Mouse (Mus musculus): Measurements from ENCODE around the gene Apbb2. TPM values are rescaled to one million over a fixed set of nuclear protein-coding genes. Genes with fewer than 3 reads are reported as not detected.

The Apbb2 gene
- polyA plus RNA-seq, 1 experiment, result 47.9 TPM

DNA sequence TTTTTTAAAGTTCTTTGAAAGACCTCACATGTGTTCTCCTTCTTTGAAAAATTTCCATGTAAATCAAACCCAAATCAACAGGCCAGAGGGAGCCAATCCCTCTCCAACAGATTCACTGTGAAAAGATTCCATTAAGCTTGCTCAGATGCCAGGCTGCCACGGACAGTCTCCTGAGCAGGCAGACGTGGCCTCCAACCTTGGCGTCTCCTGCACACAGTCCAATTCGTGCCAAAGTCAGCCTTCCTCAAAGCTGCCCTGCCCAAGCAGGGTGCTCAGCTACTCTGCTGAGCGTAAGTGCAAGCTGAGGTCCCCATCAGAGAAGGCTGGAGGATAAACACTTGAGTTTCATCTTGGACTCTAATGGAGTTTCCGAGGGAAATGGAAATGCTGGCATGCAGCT is 85.8 kb downstream of the Apbb2 start:
- no peak for DNase-seq (ENCODE audit: low read depth)
- TF ChIP-seq CTCF (IDR thresholded peaks at IDR 0.05; ENCODE audit: borderline replicate concordance, extremely low read depth, insufficient read depth, insufficient read length), result no peak
- no peak for TF ChIP-seq POLR2A (IDR thresholded peaks at IDR 0.05; ENCODE audit: borderline replicate concordance, extremely low read depth, insufficient read depth, insufficient read length, poor library complexity, severe bottlenecking)

DNA sequence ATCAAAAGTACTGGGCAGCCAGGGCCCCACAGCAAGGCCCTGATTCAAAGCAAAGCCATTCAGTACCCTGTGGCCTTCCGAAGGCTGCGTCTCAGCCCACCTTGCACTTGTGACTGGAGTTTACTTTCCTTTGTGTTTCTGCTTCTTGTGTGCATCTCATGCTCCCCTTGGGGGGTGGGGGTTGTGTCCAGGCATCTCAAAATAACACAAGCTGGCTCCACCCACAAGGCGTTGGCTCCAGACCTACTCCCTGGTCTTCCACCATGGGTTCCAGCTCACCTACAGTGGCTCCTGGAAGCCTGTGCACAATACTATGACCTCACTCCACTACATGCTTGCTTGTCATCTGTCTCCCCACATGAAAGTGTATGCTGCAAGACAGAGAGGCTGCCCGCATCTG is 88.2 kb downstream of the Apbb2 start:
- DNase-seq (ENCODE audit: low read depth), result no peak
- TF ChIP-seq CTCF (IDR thresholded peaks at IDR 0.05; ENCODE audit: borderline replicate concordance, extremely low read depth, insufficient read depth, insufficient read length), result no peak
- no peak for TF ChIP-seq POLR2A (IDR thresholded peaks at IDR 0.05; ENCODE audit: borderline replicate concordance, extremely low read depth, insufficient read depth, insufficient read length, poor library complexity, severe bottlenecking)

DNA sequence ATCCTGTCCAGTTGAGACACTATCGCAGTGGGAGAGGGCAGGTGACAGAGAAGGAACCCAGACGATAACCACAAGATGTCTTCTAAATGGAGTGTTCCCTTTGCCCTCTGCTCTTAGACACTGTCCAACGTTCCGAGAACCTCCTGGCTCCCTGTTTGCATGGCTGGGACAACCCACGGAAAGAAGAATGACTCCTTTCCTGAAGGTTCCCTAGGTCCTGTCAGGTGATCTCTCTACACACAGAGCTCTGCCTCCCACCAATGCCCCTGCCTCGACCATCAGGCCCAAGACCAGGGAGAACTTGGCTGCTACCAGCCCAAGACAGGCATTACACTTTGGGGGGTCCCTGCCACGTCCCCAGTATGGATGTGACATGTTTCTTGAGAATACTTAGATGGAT is 89.0 kb downstream of the Apbb2 start:
- no peak for DNase-seq (ENCODE audit: low read depth)
- TF ChIP-seq CTCF (IDR thresholded peaks at IDR 0.05; ENCODE audit: borderline replicate concordance, extremely low read depth, insufficient read depth, insufficient read length) (no peak), POLR2A (IDR thresholded peaks at IDR 0.05; ENCODE audit: borderline replicate concordance, extremely low read depth, insufficient read depth, insufficient read length, poor library complexity, severe bottlenecking) (no peak)

DNA sequence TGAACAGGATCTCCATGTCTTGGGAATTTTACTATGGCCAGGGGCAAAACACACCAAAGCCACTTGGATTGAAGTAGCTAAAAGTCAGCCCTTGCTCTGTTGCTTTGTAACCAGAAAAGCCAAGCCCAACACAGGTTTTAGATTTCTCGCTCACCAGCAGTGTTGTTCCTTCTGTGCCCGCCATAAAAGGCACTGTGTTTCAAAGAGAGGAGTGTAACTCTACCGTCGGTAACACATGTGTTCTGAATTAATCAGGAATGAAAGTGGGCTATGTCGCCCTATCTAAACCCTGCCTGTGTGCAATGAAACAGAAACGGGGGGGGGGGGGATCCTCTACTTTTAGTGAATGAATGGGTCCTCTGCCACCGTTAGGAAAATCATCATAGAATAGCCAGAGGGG is 90.0 kb downstream of the Apbb2 start:
- no peak for TF ChIP-seq POLR2A (IDR thresholded peaks at IDR 0.05; ENCODE audit: borderline replicate concordance, extremely low read depth, insufficient read depth, insufficient read length, poor library complexity, severe bottlenecking)
- no peak for TF ChIP-seq CTCF (IDR thresholded peaks at IDR 0.05; ENCODE audit: borderline replicate concordance, extremely low read depth, insufficient read depth, insufficient read length)
- DNase-seq (ENCODE audit: low read depth), result peak; percentile 30

DNA sequence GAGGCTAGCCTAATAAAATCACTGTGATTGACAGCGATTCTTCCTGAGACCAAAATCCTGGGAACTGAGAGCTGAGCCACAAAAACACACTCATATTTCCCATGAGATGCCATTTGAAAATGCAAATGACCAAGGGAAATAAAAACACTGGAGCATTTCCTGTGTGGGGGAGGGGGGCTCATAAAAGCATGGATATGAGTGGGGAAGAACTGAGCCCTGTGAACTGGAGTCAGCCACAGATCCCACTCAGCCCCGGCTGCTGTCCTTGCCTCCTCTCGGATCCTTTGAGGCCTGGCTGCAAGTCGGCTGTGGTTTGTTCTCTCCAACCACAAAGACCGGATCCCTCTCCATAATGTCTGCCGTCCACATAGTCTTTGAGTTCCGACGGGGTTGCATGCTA is 91.5 kb downstream of the Apbb2 start:
- DNase-seq (ENCODE audit: low read depth), result peak; percentile 38
- TF ChIP-seq POLR2A (IDR thresholded peaks at IDR 0.05; ENCODE audit: borderline replicate concordance, extremely low read depth, insufficient read depth, insufficient read length, poor library complexity, severe bottlenecking) (no peak), CTCF (IDR thresholded peaks at IDR 0.05; ENCODE audit: borderline replicate concordance, extremely low read depth, insufficient read depth, insufficient read length) (no peak)

DNA sequence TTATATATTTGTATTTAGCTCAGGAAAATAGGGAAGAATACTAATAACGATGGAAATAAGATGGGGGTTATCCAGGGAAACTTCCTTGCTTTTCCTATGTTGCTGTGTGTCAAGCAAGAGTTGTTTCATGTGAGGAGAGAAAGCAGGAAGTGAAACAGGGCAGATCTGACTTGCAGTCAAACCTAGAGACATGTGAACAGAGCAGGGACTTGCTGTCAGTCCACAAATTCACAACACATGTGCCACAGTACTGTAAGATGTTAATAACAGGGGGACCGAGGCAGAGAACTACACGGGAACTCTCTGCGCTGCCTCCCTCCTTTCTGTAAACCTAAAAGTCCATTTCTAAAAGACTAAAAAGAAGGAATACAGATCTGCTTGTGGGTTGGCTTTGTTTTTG is 93.6 kb downstream of the Apbb2 start:
- DNase-seq (ENCODE audit: low read depth), result no peak
- TF ChIP-seq POLR2A (IDR thresholded peaks at IDR 0.05; ENCODE audit: borderline replicate concordance, extremely low read depth, insufficient read depth, insufficient read length, poor library complexity, severe bottlenecking) (no peak), CTCF (IDR thresholded peaks at IDR 0.05; ENCODE audit: borderline replicate concordance, extremely low read depth, insufficient read depth, insufficient read length) (no peak)

DNA sequence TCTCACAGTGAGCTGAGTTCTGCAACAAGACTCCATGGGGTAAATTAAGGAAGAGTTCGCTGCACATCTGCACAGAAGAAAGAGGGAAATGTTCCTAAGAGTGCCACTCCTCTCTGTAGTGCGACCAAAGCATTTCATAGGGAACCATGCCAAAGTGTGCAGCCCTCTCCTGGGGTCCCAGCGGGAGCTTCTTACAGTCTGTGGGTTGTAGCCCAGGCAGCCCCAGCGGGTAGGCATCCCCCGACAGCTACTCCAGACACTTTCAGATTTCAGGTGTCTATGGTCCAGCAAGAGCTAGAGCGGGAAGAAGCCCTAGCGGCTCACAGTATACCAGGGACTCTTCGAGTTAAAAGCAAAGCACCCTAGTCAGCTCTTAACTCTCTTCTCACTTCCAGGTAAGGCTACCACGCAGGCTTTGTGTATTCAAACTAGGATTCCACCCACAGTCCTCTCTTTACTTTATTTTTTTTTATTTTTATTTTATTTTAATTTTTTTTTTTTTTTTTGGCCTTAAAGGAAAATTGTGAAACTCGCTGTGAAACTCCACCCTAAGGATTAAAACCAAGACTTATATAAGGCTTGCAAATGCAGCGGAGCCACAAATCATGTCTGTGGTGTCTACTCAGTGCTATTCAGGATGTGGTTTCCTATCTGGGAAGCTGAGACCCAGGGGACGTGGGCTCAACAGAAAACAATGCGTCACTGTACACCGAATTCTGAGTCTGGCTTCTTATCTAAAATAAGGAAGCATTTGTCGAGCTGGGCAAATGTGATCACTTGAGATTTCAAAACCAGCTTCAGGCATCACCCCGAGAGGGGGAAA is 94.7 kb downstream of the Apbb2 start:
- DNase-seq (ENCODE audit: low read depth), result peak; percentile 44

DNA sequence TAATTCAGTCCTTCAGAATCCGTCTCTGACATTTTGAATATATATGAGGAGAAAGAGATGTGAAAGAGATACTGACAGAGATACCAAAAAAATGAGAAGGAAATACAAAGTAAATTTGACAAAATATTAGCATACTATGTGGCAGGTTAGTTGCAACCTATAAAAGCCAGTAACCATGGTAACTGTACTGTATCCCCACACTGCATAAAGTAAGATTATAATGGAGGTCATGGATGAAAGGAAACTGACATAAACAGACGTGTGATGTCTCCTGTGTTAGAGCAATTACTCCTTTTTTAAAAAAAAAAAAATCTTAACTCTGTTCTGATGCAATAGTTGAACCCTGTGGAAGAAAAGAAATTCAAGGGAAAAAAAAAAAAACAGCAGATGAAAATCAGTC is 97.3 kb downstream of the Apbb2 start:
- no peak for TF ChIP-seq POLR2A (IDR thresholded peaks at IDR 0.05; ENCODE audit: borderline replicate concordance, extremely low read depth, insufficient read depth, insufficient read length, poor library complexity, severe bottlenecking)
- no peak for TF ChIP-seq CTCF (IDR thresholded peaks at IDR 0.05; ENCODE audit: borderline replicate concordance, extremely low read depth, insufficient read depth, insufficient read length)
- no peak for DNase-seq (ENCODE audit: low read depth)

More for the DNA sequence above, 94.7 kb downstream of the Apbb2 start:
- no peak for TF ChIP-seq CTCF (IDR thresholded peaks at IDR 0.05; ENCODE audit: borderline replicate concordance, extremely low read depth, insufficient read depth, insufficient read length)
- no peak for TF ChIP-seq POLR2A (IDR thresholded peaks at IDR 0.05; ENCODE audit: borderline replicate concordance, extremely low read depth, insufficient read depth, insufficient read length, poor library complexity, severe bottlenecking)

DNA sequence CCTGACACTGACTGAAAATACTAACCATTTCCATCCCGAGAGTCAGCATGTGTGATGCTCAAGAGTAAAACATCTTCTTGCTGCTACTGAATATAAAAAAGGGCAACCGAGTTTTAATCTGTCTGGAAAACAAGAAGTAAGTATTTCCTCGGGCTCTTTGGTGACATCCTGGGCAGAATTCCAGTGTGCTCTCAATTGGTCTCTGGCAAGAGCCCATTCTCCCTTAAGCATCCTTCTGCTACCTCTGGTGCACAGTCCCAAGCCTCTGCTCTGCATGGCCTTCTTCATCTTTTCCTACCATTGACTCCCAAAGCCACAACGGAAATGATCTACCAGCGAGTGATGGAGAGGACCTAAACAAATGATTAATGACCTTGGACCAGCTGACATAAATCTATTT is 99.1 kb downstream of the Apbb2 start:
- TF ChIP-seq CTCF (IDR thresholded peaks at IDR 0.05; ENCODE audit: borderline replicate concordance, extremely low read depth, insufficient read depth, insufficient read length) (no peak), POLR2A (IDR thresholded peaks at IDR 0.05; ENCODE audit: borderline replicate concordance, extremely low read depth, insufficient read depth, insufficient read length, poor library complexity, severe bottlenecking) (no peak)

DNA sequence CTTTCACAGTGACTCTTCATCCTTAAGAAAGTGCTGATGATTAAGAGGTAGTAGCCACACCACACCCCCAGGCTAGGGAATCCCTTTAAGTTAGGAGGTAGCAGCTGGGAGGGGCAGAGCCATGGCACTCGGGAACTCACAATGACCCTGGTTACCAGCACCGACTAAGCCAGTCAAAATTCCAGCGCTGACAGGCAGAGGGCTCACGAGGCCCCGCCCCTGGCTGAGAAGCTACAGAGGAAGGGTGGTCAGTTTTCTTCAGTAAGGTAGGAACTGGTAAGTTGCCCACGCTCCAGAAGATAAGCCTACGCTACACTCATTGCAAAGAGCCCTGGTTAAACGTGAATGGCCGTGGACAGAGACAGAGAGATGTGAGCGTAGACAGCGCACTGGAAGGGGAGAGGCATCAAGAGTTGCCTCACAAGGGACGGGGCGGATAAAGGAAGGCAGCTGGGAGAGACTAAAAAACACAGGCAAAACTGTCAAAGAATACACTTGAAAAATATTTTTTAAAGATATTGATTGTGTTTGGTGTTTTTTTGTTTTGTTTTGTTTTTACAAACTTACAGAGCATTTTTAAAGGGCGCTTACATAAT is 100.1 kb downstream of the Apbb2 start:
- no peak for DNase-seq (ENCODE audit: low read depth)

More for the DNA sequence above, 99.1 kb downstream of the Apbb2 start:
- no peak for DNase-seq (ENCODE audit: low read depth)

DNA sequence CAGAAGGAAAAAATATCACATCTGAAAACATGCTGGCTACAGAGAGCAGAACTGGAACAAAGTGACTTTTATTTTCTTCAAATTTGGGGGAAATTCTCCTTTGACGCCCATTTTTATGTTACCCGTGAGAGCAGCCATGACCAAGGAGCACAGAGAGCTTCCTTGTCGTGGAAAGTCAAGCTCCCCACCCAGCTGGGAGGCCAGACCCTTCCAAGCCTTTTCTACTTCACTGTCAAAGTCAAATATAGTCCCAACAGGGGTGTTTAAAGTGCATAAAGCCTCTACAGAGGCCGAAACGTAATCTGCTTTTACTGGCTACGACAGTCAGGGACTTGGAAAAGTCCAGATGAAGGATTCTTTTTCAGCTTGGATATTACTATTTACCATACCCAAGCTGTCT is 101.1 kb downstream of the Apbb2 start:
- DNase-seq (ENCODE audit: low read depth), result no peak
- TF ChIP-seq POLR2A (IDR thresholded peaks at IDR 0.05; ENCODE audit: borderline replicate concordance, extremely low read depth, insufficient read depth, insufficient read length, poor library complexity, severe bottlenecking) (no peak), CTCF (IDR thresholded peaks at IDR 0.05; ENCODE audit: borderline replicate concordance, extremely low read depth, insufficient read depth, insufficient read length) (no peak)

More for the DNA sequence above, 100.1 kb downstream of the Apbb2 start:
- no peak for TF ChIP-seq POLR2A (IDR thresholded peaks at IDR 0.05; ENCODE audit: borderline replicate concordance, extremely low read depth, insufficient read depth, insufficient read length, poor library complexity, severe bottlenecking)
- no peak for TF ChIP-seq CTCF (IDR thresholded peaks at IDR 0.05; ENCODE audit: borderline replicate concordance, extremely low read depth, insufficient read depth, insufficient read length)

DNA sequence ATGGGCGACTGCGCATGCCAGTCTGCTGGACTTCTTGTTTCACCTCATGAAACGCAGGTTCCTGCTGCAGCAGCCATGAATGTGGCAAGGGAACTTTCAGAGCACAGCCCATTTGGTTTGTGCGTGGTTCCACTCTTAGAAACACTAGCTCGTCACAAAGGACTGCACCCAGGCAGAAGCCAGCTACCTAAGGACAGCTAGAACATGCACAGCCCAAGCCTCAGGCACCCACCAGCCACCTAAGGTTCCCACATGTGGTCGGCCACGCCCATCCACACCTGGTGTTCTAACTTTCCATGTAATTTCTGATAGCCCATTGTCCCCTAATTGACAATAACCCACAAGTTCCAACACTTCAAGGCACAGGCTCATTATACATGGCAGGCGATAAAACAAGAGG is 102.3 kb downstream of the Apbb2 start:
- no peak for DNase-seq (ENCODE audit: low read depth)

More for the DNA sequence above, 102.3 kb downstream of the Apbb2 start:
- TF ChIP-seq POLR2A (IDR thresholded peaks at IDR 0.05; ENCODE audit: borderline replicate concordance, extremely low read depth, insufficient read depth, insufficient read length, poor library complexity, severe bottlenecking) (no peak), CTCF (IDR thresholded peaks at IDR 0.05; ENCODE audit: borderline replicate concordance, extremely low read depth, insufficient read depth, insufficient read length) (no peak)
